Mouse (Mus musculus) heart, embryonic 15.5 days (tissue): ENCODE data around the gene Gap43. TPM values are rescaled to one million over a fixed set of nuclear protein-coding genes. Genes with fewer than 3 reads are reported as not detected.

ENCODE experiments used
- ATAC-seq: fragments of 200-750 bp; cut with Nextera tagmentation; replicated peaks from 2 replicates; pipeline ENCODE4 v1.8.0; 2017; ENCODE audit warnings: low read depth, moderate TSS enrichment; ENCODE audit not compliant: insufficient number of reproducible peaks, insufficient read depth, low FRiP score
- H3K27ac ChIP-seq: fragments of 300-500 bp; sonication (generic); 2 replicates; pipeline ENCODE4 v1.5.1; 2015; ENCODE audit warnings: mild to moderate bottlenecking, inconsistent platforms
- H3K27me3 ChIP-seq: fragments of 300-500 bp; sonication (generic); 2 replicates; pipeline ENCODE4 v1.6.1; 2015; ENCODE audit warnings: inconsistent platforms
- H3K36me3 ChIP-seq: fragments of 300-500 bp; sonication (generic); 2 replicates; pipeline ENCODE4 v1.6.1; 2015; ENCODE audit warnings: mild to moderate bottlenecking, inconsistent platforms
- H3K4me1 ChIP-seq: fragments of 300-500 bp; sonication (generic); replicated peaks from 2 replicates; pipeline ENCODE4 v1.6.1; 2015; ENCODE audit warnings: inconsistent platforms
- H3K4me2 ChIP-seq: fragments of 300-500 bp; sonication (generic); 2 replicates; pipeline ENCODE4 v1.6.1; 2015; ENCODE audit warnings: inconsistent platforms, mild to moderate bottlenecking, moderate library complexity
- H3K4me3 ChIP-seq: fragments of 300-500 bp; sonication (generic); 2 replicates; pipeline ENCODE4 v1.5.1; 2015; ENCODE audit warnings: mild to moderate bottlenecking, inconsistent platforms
- H3K9ac ChIP-seq: fragments of 300-500 bp; sonication (generic); 2 replicates; pipeline ENCODE4 v1.6.1; 2015; ENCODE audit warnings: mild to moderate bottlenecking, inconsistent platforms
- H3K9me3 ChIP-seq: fragments of 300-500 bp; sonication (generic); replicated peaks from 2 replicates; pipeline ENCODE4 v1.6.1; 2016; ENCODE audit warnings: inconsistent platforms
- WGBS: fragments of 180-500 bp; shearing (Covaris S2); methylation state at CpG from one replicate; pipeline ENCODE4 v1.1.7; 2015; ENCODE audit warnings: mixed read lengths; 5-methylcytosine and 5-hydroxymethylcytosine counted together
- polyA plus RNA-seq: library from polyadenylated mRNA; unstranded; fragments of >200 nt; fragmentation: Nextera tagmentation; extraction: Ambion mirVana; gene quantifications from 2 replicates; pipeline ENCODE4 v1.2.1, GENCODE M21; 2015

Gap43 gene
- polyA plus RNA-seq, 1 experiment from 2014 or later: 14.0 TPM

DNA sequence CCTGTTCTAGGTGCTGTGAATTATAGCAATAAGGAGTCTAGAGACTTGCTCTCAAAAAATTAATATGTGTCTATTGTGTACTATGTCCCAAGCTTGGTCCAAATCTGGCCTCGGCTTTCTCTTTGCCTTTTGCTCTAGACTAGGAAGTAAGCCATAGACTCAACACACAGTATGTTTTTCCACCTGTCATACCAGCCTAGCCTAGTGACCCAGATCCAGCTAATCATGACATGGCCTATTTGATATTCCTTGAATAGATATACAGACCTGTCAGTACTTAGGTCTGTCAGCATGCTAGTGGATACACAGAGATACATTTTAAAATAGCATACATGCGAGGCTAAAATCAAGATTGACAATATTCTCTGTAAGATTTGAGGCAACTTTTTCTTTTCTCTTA, 46.4 kb downstream of the Gap43 start:
- no peak for ATAC-seq
- H3K4me1 ChIP-seq: no peaks in the 10 kb centered on the region

GRCm38 (mm10) chr16:42291572-42291971, 48.9 kb downstream of the Gap43 start:
- Histone ChIP-seq H3K36me3 (no peaks in the 10 kb centered on the region), H3K4me3 (no peak overlapping the region), H3K27ac (no peak overlapping the region), H3K9me3 (no peaks in the 10 kb centered on the region), H3K4me1 (no peaks in the 10 kb centered on the region), H3K27me3 (no peaks in the 10 kb centered on the region), H3K9ac (no peak overlapping the region), H3K4me2 (no peak overlapping the region)
- no peak for ATAC-seq
- WGBS: 75% methylated on average over 8 of the region's 8 CpGs

More for the DNA sequence above, 46.4 kb downstream of the Gap43 start:
- Histone ChIP-seq H3K9me3 (no peaks in the 10 kb centered on the region), H3K36me3 (no peaks in the 10 kb centered on the region), H3K4me3 (no peak overlapping the region), H3K27ac (no peak overlapping the region), H3K4me2 (no peak overlapping the region), H3K9ac (no peak overlapping the region), H3K27me3 (no peaks in the 10 kb centered on the region)
- 71% methylated on average over 2 of the region's 2 CpGs for WGBS

DNA sequence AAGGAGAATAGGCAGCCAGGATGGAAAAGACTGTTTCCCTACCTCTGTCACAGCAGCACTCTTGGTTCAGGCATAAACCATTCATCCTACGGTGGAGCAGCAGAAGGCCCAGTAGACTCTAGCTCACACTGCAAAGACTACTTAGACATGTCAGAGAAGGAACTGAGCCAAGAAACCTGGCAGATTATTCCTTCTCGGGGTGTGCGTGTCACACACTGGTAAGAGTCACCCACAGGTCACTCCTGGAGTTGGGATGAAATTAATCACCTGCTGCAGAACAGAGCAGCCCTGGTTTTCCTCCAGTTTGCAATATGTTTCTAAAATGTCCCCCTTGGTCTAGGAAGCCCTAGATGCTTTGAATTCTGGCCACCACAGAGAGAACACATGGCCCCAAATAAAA, 56.4 kb downstream of the Gap43 start:
- Histone ChIP-seq H3K9ac (no peak overlapping the region), H3K27me3 (no peaks in the 10 kb centered on the region), H3K9me3 (no peaks in the 10 kb centered on the region), H3K27ac (no peak overlapping the region), H3K4me3 (no peak overlapping the region), H3K4me1 (no peaks in the 10 kb centered on the region), H3K4me2 (no peak overlapping the region), H3K36me3 (no peaks in the 10 kb centered on the region)
- ATAC-seq: no peak
- WGBS: 67% methylated on average over 3 of the region's 3 CpGs

DNA sequence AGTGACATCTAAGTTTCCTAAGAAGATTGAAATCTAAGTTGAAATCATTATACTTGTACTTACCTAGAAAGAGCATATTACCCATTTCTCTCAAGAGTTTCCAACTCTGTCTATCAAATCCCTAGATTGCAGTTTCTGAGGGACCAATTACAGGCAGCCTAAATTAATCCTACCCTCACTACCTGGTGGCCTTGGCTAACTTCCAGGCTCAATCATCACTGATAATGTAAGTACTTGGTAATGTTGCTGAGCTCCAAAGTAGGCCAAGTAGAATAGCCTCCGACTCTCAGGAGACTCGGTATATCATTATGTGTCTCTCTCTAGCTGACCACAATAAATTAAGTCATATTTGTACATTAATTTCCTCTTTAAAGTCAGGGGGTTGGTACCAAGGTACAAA, 62.7 kb downstream of the Gap43 start:
- no peak overlapping the region for H3K4me2 ChIP-seq
- no peaks in the 10 kb centered on the region for H3K27me3 ChIP-seq
- 44% methylated on average over 2 of the region's 2 CpGs for WGBS
- no peaks in the 10 kb centered on the region for H3K9me3 ChIP-seq
- H3K9ac ChIP-seq: no peak overlapping the region
- H3K36me3 ChIP-seq: no peaks in the 10 kb centered on the region
- no peak overlapping the region for H3K4me3 ChIP-seq
- no peak overlapping the region for H3K27ac ChIP-seq
- no peaks in the 10 kb centered on the region for H3K4me1 ChIP-seq
- no peak for ATAC-seq

DNA sequence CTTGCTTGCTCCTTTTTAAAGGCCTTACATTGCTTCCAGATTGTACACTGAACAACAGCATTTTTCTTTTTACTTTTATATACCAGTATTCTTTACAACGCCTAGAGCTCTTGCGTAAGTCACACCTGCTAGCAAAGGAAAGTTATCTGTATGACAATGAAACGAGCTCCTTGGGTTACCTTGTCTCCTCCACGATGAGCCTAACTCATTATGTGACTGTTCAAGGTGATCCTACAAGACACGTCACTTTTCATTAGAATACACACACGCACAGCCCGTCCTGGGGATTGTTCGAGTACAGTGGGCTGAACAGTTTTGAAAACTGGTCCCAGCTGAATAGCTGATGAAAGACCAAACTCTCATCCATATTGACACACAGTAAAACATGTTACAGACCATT, 63.2 kb downstream of the Gap43 start:
- no peaks in the 10 kb centered on the region for H3K27me3 ChIP-seq
- ATAC-seq: no peak

GRCm38 (mm10) chr16:42276216-42277141, 64.0 kb downstream of the Gap43 start:
- Histone ChIP-seq H3K9me3 (no peaks in the 10 kb centered on the region), H3K36me3 (no peaks in the 10 kb centered on the region), H3K9ac (no peak overlapping the region), H3K4me1 (no peaks in the 10 kb centered on the region), H3K27me3 (no peaks in the 10 kb centered on the region), H3K27ac (no peak overlapping the region), H3K4me3 (no peak overlapping the region), H3K4me2 (no peak overlapping the region)
- ATAC-seq: no peak
- 38% methylated on average over 15 of the region's 15 CpGs for WGBS

More for the DNA sequence above, 63.2 kb downstream of the Gap43 start:
- Histone ChIP-seq H3K9ac (no peak overlapping the region), H3K4me2 (no peak overlapping the region), H3K4me1 (no peaks in the 10 kb centered on the region), H3K4me3 (no peak overlapping the region), H3K27ac (no peak overlapping the region), H3K9me3 (no peaks in the 10 kb centered on the region), H3K36me3 (no peaks in the 10 kb centered on the region)
- 76% methylated on average over 8 of the region's 8 CpGs for WGBS

GRCm38 (mm10) chr16:42275518-42276215, 64.8 kb downstream of the Gap43 start:
- Histone ChIP-seq H3K4me3 (no peak overlapping the region), H3K36me3 (no peaks in the 10 kb centered on the region), H3K4me2 (no peak overlapping the region), H3K9me3 (no peaks in the 10 kb centered on the region), H3K27me3 (no peaks in the 10 kb centered on the region), H3K27ac (no peak overlapping the region), H3K9ac (no peak overlapping the region), H3K4me1 (no peaks in the 10 kb centered on the region)
- ATAC-seq: no peak
- 59% methylated on average over 14 of the region's 14 CpGs for WGBS

DNA sequence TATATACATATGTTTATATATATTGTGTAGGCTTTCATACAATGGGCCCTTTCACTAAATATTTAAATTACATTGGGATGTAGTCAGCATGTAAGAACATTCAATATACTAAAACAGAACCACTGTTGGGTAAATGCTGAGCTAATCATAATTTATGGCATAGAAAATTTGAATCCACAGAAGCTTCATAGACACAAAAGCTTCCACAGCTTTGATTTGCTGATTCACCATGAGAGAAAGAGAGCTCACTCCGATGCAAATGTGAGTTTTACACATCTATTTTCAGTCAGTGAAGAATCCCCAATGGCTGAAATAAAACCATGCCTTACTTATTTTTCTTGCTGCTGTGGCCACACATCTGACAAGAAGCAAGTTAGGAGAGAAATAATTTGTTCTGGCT, 69.2 kb downstream of the Gap43 start:
- H3K27ac ChIP-seq: no peak overlapping the region
- H3K4me1 ChIP-seq: no peaks in the 10 kb centered on the region
- ATAC-seq: no peak
- no peaks in the 10 kb centered on the region for H3K9me3 ChIP-seq
- no peaks in the 10 kb centered on the region for H3K36me3 ChIP-seq
- no peak overlapping the region for H3K9ac ChIP-seq
- no peak overlapping the region for H3K4me3 ChIP-seq
- H3K27me3 ChIP-seq: no peaks in the 10 kb centered on the region
- WGBS: 81% methylated on average over 1 of the region's 1 CpGs
- no peak overlapping the region for H3K4me2 ChIP-seq

- no peak overlapping the region for H3K4me3 ChIP-seq
- no peak overlapping the region for H3K4me2 ChIP-seq
Measured at GRCm38 (mm10) chr16:42269587-42269967, 70.9 kb downstream of the Gap43 start.

DNA sequence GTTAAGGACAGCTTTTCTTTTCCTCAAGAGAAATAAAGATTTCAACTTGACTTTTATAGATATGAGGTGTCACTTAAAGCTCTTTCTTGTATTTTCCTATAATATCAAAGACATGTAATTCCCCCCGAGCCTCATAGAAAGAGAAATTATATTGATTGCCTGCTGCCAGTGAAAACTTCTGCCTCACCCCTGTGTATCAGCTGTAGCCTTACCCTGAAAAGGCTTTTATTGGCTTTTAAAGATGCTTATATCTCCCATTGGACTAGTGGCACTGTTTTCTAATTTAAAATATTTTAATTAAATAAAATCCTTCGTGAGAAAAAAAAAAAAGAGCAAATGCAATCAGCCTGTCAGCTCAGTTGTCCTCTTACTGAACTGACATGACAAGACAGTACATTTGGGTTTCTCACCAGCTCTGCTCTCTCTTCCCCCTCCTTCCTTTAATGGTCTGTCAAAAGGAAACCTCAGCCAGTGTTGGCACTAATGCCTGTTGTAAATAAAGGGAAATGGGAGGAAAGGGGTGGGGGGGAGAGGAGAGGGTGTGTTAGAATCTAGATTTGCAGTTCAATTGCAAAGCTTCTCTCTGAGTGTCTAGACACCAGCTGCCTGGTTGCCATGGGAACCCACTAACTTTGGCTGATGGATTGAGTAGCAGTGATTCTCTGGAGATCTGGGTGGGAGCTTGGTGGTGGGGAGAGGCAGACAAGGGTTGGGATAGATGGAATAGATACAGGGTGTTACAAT, 71.4 kb downstream of the Gap43 start:
- Histone ChIP-seq H3K27ac (no peak overlapping the region), H3K9me3 (no peaks in the 10 kb centered on the region), H3K27me3 (no peaks in the 10 kb centered on the region), H3K4me3 (no peak overlapping the region), H3K9ac (no peak overlapping the region), H3K4me2 (no peak overlapping the region), H3K36me3 (no peaks in the 10 kb centered on the region), H3K4me1 (no peaks in the 10 kb centered on the region)
- no peak for ATAC-seq
- 48% methylated on average over 2 of the region's 2 CpGs for WGBS

More at GRCm38 (mm10) chr16:42269587-42269967, 70.9 kb downstream of the Gap43 start:
- WGBS: 70% methylated on average over 2 of the region's 2 CpGs
- no peaks in the 10 kb centered on the region for H3K9me3 ChIP-seq
- no peak for ATAC-seq
- no peak overlapping the region for H3K27ac ChIP-seq
- no peaks in the 10 kb centered on the region for H3K27me3 ChIP-seq
- no peaks in the 10 kb centered on the region for H3K36me3 ChIP-seq
- no peaks in the 10 kb centered on the region for H3K4me1 ChIP-seq
- no peak overlapping the region for H3K9ac ChIP-seq

DNA sequence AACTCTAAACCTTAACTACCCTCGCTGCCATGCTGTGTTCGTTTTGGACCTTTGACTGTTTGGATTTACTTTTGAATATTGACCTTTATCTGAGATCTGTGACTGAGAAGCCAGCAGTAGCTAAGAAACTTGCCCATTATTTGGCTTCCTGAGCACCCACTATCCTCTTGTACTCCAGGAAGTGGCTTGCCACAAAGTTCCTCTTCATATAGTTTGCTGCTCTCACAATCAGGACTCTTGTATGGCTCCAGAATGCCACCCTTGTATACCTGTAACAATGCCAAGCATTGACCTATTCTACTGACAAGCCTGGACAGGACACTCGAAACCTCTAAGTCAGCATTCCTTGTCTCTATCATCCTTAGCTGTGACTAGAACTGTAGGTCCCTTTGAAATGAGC, 75.3 kb downstream of the Gap43 start:
- no peak overlapping the region for H3K27ac ChIP-seq
- ATAC-seq: no peak
- H3K36me3 ChIP-seq: no peaks in the 10 kb centered on the region
- H3K9ac ChIP-seq: no peak overlapping the region
- H3K27me3 ChIP-seq: no peaks in the 10 kb centered on the region
- H3K4me1 ChIP-seq: no peaks in the 10 kb centered on the region
- H3K4me3 ChIP-seq: no peak overlapping the region
- no peaks in the 10 kb centered on the region for H3K9me3 ChIP-seq
- 63% methylated on average over 3 of the region's 3 CpGs for WGBS
- no peak overlapping the region for H3K4me2 ChIP-seq
